Mouse (Mus musculus): ENCODE results near the gene Tspan4.

DNA sequence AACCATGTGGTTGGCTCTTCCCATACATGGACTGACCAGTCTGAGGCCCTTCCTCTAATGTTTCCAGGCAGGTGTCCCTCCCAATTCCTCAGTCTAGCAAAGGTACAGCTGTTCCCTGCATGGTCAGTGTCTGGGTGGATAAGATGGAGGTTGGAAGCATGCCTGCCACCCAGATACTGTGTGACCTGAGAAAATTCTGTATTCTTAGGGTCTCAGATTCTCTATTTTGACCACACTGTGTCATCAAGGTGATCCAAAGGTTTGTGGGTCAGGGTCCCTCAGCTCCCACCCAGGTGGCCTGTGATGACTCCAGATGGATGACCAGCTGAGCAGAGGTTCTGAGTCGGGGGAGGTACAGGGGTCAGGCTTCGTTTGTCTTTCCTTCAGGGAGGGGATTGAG is 10.1 kb downstream of the Tspan4 start:
- no peak for TF ChIP-seq CTCF (IDR thresholded peaks at IDR 0.05)
- TF ChIP-seq EP300 (IDR thresholded peaks at IDR 0.05), result no peak

All from lung, postnatal 0 days (tissue).